Mouse (Mus musculus): ENCODE results near the gene Scp2. TPM values are rescaled to one million over a fixed set of nuclear protein-coding genes. Genes with fewer than 3 reads are reported as not detected.
"Not testable (repeated sequence)": the region's sequence is repeated elsewhere in the genome, so short reads cannot be mapped to it uniquely, and the experiment has no call there.

Gene Scp2
- polyA plus RNA-seq, 1 experiment from 2014 or later, result 224 TPM

DNA sequence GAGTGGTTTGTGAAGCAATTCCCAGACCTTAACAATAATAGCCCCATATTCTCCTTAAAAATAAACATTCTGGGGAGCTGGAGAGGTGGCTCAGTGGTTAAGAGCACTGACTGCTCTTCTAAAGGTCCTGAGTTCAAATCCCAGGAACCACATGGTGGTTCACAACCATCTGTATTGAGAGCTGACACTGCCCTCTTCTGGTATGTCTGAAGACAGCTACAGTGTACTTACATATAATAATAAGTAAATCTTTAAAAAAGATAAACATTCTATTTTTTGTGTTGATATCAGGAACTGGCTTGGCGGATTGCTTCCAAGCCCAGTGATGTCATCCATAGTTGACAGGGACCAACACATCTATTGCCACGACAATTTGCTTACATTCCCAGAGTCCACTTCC lies 1.6 kb downstream of the Scp2 start:
- not testable (repeated sequence) for H3K4me3 ChIP-seq (replicated peaks); ATAC-seq (ENCODE audit: insufficient number of reproducible peaks, low FRiP score, low TSS enrichment, low read depth); H3K27me3 ChIP-seq; H3K9ac ChIP-seq; H3K4me2 ChIP-seq (replicated peaks); H3K27ac ChIP-seq (replicated peaks); H3K9me3 ChIP-seq (replicated peaks); H3K4me1 ChIP-seq; H3K36me3 ChIP-seq
- 88% methylated on average over 2 of the region's 2 CpGs for WGBS

DNA sequence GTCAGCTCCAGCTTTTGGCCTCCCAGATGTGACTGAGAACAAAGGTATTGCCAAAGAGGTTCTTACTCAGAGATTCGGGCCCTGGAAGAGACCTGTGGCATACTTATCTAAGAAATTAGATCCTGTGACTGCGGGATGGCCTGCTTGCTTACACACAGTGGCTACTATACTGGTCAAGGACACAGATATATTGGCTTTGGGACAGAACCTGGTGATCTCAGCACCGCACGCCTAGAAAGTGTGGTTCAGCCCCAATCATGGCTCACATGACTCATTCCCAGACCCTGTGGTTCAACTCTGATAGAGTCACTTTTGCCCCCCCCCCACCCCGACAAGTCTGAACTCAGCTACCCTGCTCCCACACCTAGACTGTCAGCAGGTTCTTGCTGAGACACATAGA lies 7.9 kb downstream of the Scp2 start:
- H3K9me3 ChIP-seq (replicated peaks), result no peaks in the 10 kb centered on the region
- no peak overlapping the region for H3K27ac ChIP-seq (replicated peaks)
- H3K4me2 ChIP-seq (replicated peaks), result no peak overlapping the region
- 81% methylated on average over 5 of the region's 5 CpGs for WGBS
- no peak overlapping the region for H3K4me3 ChIP-seq (replicated peaks)
- no peaks in the 10 kb centered on the region for H3K27me3 ChIP-seq
- no peak for ATAC-seq (ENCODE audit: insufficient number of reproducible peaks, low FRiP score, low TSS enrichment, low read depth)
- no peak overlapping the region for H3K9ac ChIP-seq
- H3K4me1 ChIP-seq, result no peaks in the 10 kb centered on the region
- no peaks in the 10 kb centered on the region for H3K36me3 ChIP-seq

DNA sequence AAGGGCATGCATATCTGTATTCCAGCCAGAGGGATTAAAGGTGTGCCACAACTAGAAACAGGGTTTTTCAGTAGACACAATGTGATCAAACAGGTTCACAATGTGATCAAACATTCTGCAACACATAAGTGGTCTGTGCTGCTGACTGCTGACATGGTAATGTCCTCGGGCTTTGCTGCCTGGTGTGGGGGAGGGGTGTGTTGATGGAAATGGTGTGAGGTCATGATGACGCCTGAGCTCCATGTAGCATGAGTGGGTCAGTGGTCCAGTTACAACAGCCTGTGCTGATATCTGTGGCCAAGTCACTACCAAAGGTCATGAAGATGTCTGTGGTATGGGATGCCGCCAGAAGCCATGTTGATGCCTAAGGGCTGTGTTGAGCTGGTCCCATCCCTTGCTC lies 14.3 kb downstream of the Scp2 start:
- H3K9me3 ChIP-seq (replicated peaks), result no peaks in the 10 kb centered on the region
- H3K4me2 ChIP-seq (replicated peaks), result no peak overlapping the region
- no peak for ATAC-seq (ENCODE audit: insufficient number of reproducible peaks, low FRiP score, low TSS enrichment, low read depth)
- H3K4me3 ChIP-seq (replicated peaks), result no peak overlapping the region
- no peaks in the 10 kb centered on the region for H3K4me1 ChIP-seq
- H3K36me3 ChIP-seq, result no peaks in the 10 kb centered on the region
- no peak overlapping the region for H3K27ac ChIP-seq (replicated peaks)
- no peaks in the 10 kb centered on the region for H3K27me3 ChIP-seq
- no peak overlapping the region for H3K9ac ChIP-seq
- 83% methylated on average over 3 of the region's 3 CpGs for WGBS

DNA sequence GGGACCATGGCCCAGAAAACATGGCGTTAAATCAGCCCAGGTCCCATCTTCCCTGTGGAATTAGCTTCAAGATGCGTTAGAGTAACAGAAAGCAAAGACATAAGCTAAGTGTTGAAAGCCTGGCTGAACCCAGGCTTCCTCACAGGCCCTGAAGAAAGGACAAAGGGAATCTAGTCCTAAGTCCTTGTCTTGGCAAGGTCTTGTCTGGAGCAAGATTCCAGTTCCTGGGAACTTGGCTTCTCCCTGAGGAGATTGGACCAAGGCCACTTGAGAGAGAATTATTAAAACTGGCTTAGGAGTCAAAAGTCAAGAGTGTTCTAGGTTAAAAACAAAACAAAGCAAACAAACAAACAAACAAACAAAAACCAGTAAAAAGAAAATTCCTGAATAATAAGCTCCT lies 16.5 kb downstream of the Scp2 start:
- H3K27me3 ChIP-seq, result no peaks in the 10 kb centered on the region
- ATAC-seq (ENCODE audit: insufficient number of reproducible peaks, low FRiP score, low TSS enrichment, low read depth), result no peak
- no peak overlapping the region for H3K4me2 ChIP-seq (replicated peaks)
- H3K36me3 ChIP-seq, result no peaks in the 10 kb centered on the region
- no peaks in the 10 kb centered on the region for H3K9me3 ChIP-seq (replicated peaks)
- no peak overlapping the region for H3K4me3 ChIP-seq (replicated peaks)
- no peaks in the 10 kb centered on the region for H3K4me1 ChIP-seq
- 91% methylated on average over 2 of the region's 2 CpGs for WGBS
- no peak overlapping the region for H3K9ac ChIP-seq
- H3K27ac ChIP-seq (replicated peaks), result no peak overlapping the region

DNA sequence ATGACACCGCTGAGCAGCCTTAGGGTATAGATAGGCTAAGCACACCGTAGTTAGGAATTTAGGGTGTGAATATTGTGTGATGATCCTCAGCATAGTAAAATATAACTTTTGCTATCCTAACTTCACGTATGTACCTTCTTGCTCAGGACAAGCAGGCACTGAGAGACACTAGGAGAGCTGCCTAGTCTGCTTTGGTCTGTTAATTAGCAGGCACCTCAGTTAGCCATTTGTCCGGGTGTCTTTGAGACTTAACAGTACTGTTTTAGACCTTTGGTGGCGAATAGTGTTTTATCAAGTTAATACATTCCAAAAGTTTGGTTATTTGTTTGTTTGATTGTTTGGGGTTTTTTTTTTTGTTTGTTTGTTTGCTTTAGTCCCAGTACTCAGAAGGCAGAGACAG lies 17.3 kb downstream of the Scp2 start:
- Histone ChIP-seq H3K27me3 (no peaks in the 10 kb centered on the region), H3K4me3 (replicated peaks) (no peak overlapping the region), H3K9ac (no peak overlapping the region), H3K36me3 (no peaks in the 10 kb centered on the region), H3K4me2 (replicated peaks) (no peak overlapping the region), H3K27ac (replicated peaks) (no peak overlapping the region), H3K4me1 (no peaks in the 10 kb centered on the region), H3K9me3 (replicated peaks) (no peaks in the 10 kb centered on the region)
- ATAC-seq (ENCODE audit: insufficient number of reproducible peaks, low FRiP score, low TSS enrichment, low read depth), result no peak
- 86% methylated on average over 5 of the region's 5 CpGs for WGBS

DNA sequence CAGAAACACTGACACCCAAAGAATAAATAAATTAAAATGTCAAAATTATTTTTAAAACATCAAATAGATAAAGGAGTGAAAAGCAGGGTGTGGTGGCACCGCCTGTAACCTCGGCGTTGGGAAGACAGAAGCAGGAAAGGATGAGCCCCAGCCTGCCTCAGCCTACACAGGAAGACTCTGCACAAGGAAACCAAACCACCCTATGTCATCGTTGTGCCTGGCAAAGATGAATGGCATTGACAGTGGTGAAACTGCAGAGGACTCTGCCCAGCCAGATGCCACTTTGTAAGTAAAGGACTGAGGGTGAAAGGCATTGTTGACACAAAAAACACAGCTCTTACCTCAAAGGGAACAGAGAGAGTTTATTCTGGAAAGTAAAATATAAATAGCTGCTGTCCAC lies 18.5 kb downstream of the Scp2 start:
- H3K4me1 ChIP-seq, result no peaks in the 10 kb centered on the region
- no peaks in the 10 kb centered on the region for H3K36me3 ChIP-seq
- 82% methylated on average over 4 of the region's 4 CpGs for WGBS
- no peak overlapping the region for H3K4me3 ChIP-seq (replicated peaks)
- H3K9ac ChIP-seq, result no peak overlapping the region
- H3K27ac ChIP-seq (replicated peaks), result no peak overlapping the region
- no peaks in the 10 kb centered on the region for H3K9me3 ChIP-seq (replicated peaks)
- H3K4me2 ChIP-seq (replicated peaks), result no peak overlapping the region
- H3K27me3 ChIP-seq, result no peaks in the 10 kb centered on the region
- ATAC-seq (ENCODE audit: insufficient number of reproducible peaks, low FRiP score, low TSS enrichment, low read depth), result no peak

DNA sequence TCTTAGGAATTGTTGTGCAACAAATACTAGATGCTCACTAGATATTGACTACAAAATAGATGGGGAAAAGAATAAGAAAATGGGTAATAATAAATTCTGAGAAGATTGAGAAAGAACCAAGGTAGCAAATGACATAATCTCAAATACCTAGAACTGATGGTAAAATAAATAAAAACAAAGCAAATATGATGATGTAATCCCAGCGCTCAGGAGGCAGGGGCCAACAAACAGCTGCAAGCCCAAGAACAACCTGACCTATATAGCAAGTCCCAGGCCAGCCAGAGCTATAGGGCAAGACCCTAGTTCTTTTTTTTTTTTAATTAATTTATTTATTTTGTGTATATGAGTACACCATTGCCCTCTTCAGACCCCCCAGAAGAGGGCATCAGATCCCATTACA lies 20.7 kb downstream of the Scp2 start:
- Histone ChIP-seq H3K4me3 (replicated peaks) (no peak overlapping the region), H3K9me3 (replicated peaks) (no peaks in the 10 kb centered on the region), H3K4me2 (replicated peaks) (no peak overlapping the region), H3K27ac (replicated peaks) (no peak overlapping the region), H3K4me1 (no peaks in the 10 kb centered on the region), H3K27me3 (no peaks in the 10 kb centered on the region), H3K36me3 (no peaks in the 10 kb centered on the region), H3K9ac (no peak overlapping the region)
- ATAC-seq (ENCODE audit: insufficient number of reproducible peaks, low FRiP score, low TSS enrichment, low read depth), result no peak
- 85% methylated on average over 1 of the region's 1 CpGs for WGBS

DNA sequence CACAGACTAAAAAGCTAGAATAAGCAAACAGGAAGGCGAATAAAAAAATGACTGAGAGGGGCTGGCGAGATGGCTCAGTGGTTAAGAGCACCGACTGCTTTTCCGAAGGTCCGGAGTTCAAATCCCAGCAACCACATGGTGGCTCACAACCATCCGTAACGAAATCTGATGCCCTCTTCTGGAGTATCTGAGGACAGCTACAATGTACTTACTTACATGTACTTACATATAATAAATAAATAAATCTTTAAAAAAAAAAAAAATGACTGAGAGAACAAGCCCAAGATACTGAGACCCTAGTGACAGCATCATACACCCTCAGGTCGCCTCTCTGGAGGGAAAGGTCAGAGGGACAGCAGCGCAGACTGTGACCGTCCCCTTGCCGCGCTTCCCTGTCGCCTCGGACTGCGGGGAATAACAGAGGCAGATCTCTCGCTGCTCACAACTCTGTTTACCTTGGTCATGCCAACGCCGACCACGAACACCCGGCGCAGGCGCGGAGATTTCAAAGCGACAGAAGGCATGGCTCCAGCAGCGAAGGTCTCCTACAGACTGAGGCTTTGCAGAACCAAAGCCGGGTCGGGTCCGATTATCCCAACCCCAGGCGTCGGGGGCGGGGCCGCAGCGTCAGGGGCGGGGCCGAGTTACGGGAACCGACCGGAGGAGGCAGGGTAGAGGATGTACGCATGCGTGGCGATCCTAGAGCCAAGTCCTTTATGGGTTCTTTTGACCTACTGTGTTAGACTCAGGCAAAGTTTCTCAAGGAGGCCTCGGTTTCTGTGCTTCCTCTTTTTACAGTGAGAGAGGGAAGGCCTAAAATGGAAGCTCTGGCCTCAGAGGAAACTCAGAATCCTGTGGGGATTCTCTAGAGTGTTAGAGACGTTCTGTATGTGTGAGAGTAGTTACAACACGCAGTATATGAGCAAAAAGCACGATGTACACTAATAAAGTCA lies 26.6 kb downstream of the Scp2 start:
- Histone ChIP-seq H3K4me2 (replicated peaks) (peak overlapping the region; percentile 62), H3K36me3 (no peaks in the 10 kb centered on the region), H3K4me3 (replicated peaks) (peak overlapping the region; percentile 66), H3K4me1 (no peaks in the 10 kb centered on the region), H3K9me3 (replicated peaks) (no peaks in the 10 kb centered on the region), H3K27me3 (no peaks in the 10 kb centered on the region), H3K27ac (replicated peaks) (peak overlapping the region; percentile 71), H3K9ac (peak overlapping the region; percentile 55)
- WGBS, result 13% methylated on average over 45 of the region's 45 CpGs
- ATAC-seq (ENCODE audit: insufficient number of reproducible peaks, low FRiP score, low TSS enrichment, low read depth), result peak; percentile 95

DNA sequence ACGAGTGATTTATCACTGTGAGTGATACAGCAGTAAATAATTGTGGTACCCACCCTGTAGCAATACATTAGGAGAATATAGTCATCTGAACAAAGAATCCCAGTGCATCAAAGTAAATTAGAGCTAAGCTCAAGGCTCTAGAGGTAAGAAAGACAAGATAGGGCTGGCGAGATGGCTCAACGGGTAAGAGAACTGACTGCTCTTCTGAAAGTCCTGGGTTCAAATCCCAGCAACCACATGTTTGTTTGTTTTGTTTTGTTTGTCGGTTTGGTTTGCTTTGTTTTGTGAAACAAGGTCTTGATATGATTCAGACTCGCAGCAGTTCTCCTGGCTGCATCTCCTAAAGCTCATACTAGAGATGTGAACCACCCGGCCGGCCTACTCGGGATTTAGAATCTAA lies 27.3 kb downstream of the Scp2 start:
- no peak overlapping the region for H3K27ac ChIP-seq (replicated peaks)
- H3K9ac ChIP-seq, result no peak overlapping the region
- H3K4me2 ChIP-seq (replicated peaks), result no peak overlapping the region
- H3K4me3 ChIP-seq (replicated peaks), result peak overlapping the region; percentile 66; the same call in 1 of the 2 replicates
- H3K36me3 ChIP-seq, result no peaks in the 10 kb centered on the region
- 89% methylated on average over 8 of the region's 8 CpGs for whole genome bisulfite sequencing
- no peaks in the 10 kb centered on the region for H3K4me1 ChIP-seq
- H3K27me3 ChIP-seq, result no peaks in the 10 kb centered on the region
- H3K9me3 ChIP-seq (replicated peaks), result no peaks in the 10 kb centered on the region
- ATAC-seq (ENCODE audit: insufficient number of reproducible peaks, low FRiP score, low TSS enrichment, low read depth), result no peak

DNA sequence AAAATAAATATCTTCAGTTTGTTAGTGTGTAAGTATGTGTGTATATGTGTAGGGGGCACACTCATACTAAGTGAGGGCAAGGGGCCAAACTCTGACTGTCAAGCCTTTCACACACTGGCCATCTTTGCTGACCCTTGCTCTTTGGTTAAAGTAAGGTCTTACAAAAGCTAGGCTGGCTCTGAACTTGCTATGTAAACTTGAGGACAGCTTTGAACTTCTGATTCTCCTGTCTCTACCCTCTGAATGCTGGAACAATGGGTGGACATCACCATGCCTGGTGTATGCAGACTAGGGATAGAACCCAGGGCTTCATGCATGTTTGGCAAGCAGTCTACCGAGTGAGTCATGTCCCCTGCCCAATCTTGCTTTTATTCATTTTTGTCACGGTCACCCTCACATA lies 28.3 kb downstream of the Scp2 start:
- Histone ChIP-seq H3K4me1 (no peaks in the 10 kb centered on the region), H3K4me3 (replicated peaks) (no peak overlapping the region)
- 67% methylated on average over 2 of the region's 2 CpGs for WGBS

DNA sequence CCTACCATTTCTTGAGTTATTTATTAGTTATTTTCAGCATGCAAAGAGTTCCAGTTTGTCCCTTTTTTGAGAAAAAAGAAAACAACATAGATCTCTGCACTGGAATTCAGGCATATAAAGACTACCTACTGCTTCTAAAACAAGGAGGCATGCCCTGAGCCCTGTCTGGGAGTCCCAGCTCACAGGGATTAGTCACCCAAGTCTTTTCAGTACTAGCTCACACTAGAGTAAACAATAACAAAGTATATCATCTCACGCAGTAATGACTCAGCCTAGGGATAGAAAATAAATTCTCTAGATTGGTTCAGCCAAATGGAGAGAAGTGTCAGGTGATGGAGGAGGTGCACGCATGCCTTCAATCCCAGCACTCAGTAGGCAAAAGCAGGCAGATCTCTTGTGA lies 34.1 kb downstream of the Scp2 start:
- H3K27ac ChIP-seq (replicated peaks), result no peak overlapping the region
- H3K4me3 ChIP-seq (replicated peaks), result no peak overlapping the region
- no peaks in the 10 kb centered on the region for H3K9me3 ChIP-seq (replicated peaks)
- H3K4me2 ChIP-seq (replicated peaks), result no peak overlapping the region
- no peak for ATAC-seq (ENCODE audit: insufficient number of reproducible peaks, low FRiP score, low TSS enrichment, low read depth)
- H3K9ac ChIP-seq, result no peak overlapping the region
- 86% methylated on average over 2 of the region's 2 CpGs for WGBS
- H3K36me3 ChIP-seq, result no peaks in the 10 kb centered on the region; the same call in 1 of the 2 replicates
- H3K27me3 ChIP-seq, result no peaks in the 10 kb centered on the region
- H3K4me1 ChIP-seq, result no peaks in the 10 kb centered on the region

More for the DNA sequence above, 28.3 kb downstream of the Scp2 start:
- H3K27me3 ChIP-seq, result no peaks in the 10 kb centered on the region
- no peak overlapping the region for H3K27ac ChIP-seq (replicated peaks)
- no peaks in the 10 kb centered on the region for H3K9me3 ChIP-seq (replicated peaks)
- H3K9ac ChIP-seq, result no peak overlapping the region
- H3K4me2 ChIP-seq (replicated peaks), result no peak overlapping the region
- H3K36me3 ChIP-seq, result no peaks in the 10 kb centered on the region
- no peak for ATAC-seq (ENCODE audit: insufficient number of reproducible peaks, low FRiP score, low TSS enrichment, low read depth)

DNA sequence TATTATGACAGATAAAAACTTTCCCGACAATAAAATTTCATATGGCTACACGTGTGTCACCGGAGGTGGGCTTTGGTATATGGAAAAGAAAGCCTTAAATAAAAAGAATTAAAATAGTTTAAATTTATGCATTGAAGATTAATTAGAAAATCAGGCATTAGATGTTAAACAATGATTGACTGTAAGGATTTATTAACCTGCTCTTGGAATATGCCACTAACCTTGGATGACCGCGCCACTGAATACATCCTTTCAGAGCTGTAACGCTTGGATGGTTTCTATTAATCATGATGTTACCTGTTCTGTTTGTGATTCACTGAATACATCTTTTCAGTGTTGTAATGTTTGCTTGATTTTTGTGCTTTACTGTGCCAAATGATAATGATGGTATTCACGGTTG lies 35.1 kb downstream of the Scp2 start:
- Histone ChIP-seq H3K27ac (replicated peaks) (no peak overlapping the region), H3K27me3 (no peaks in the 10 kb centered on the region), H3K4me2 (replicated peaks) (no peak overlapping the region), H3K36me3 (no peaks in the 10 kb centered on the region; the same call in 1 of the 2 replicates), H3K9me3 (replicated peaks) (no peaks in the 10 kb centered on the region), H3K4me1 (no peaks in the 10 kb centered on the region), H3K9ac (no peak overlapping the region), H3K4me3 (replicated peaks) (no peak overlapping the region)
- no peak for ATAC-seq (ENCODE audit: insufficient number of reproducible peaks, low FRiP score, low TSS enrichment, low read depth)
- 93% methylated on average over 7 of the region's 7 CpGs for WGBS

Measured in embryonic facial prominence, embryonic 15.5 days (tissue).